8 mouse cellular contexts compared by ENCODE assay signal in genomic region chr14:105802529-105803280, GRCm38 (mm10).
DNase-seq lines count a peak whose midpoint lies in the region; ATAC-seq and TF ChIP-seq lines count a peak whose summit lies in the region.

No protein-coding gene starts in this region.

- peak; percentile 14; the same call in 1 of the 2 replicates for TF ChIP-seq POLR2A in lung, adult 2 months (IDR thresholded peaks at IDR 0.05; ENCODE audit: borderline replicate concordance, extremely low read depth, low read depth, low read length)

- no peaks in the 10 kb centered on the region for H3K36me3 ChIP-seq in forebrain, embryonic 13.5 days (ENCODE audit: poor library complexity, severe bottlenecking)
- no peaks in the 10 kb centered on the region for H3K36me3 ChIP-seq in neural tube, embryonic 15.5 days

- H3K27me3 ChIP-seq in forebrain, embryonic 13.5 days = no peaks in the 10 kb centered on the region
- H3K27me3 ChIP-seq in neural tube, embryonic 15.5 days (replicated peaks) = no peaks in the 10 kb centered on the region

- no peaks in the 10 kb centered on the region for H3K9me3 ChIP-seq in forebrain, embryonic 13.5 days (replicated peaks)
- no peaks in the 10 kb centered on the region for H3K9me3 ChIP-seq in neural tube, embryonic 15.5 days (replicated peaks)

- intact Hi-C loops in left cerebral cortex, postnatal 36 days (cut with DNase I) = no loop called here

- TF ChIP-seq CTCF in lung, adult 2 months (IDR thresholded peaks at IDR 0.05; ENCODE audit: insufficient read depth, low read length) = no peak

- H3K4me2 ChIP-seq in forebrain, embryonic 13.5 days = peak overlapping the region; percentile 30; the same call in 1 of the 2 replicates
- peak overlapping the region; percentile 53 for H3K4me2 ChIP-seq in neural tube, embryonic 15.5 days

- peak; percentile 38 for DNase-seq in Muller cell, postnatal 12 days (ENCODE audit: inconsistent ontology term)
- peak; percentile 68 for DNase-seq in kidney, adult 18-20 months
- peak; percentile 60 for DNase-seq in lung, adult 2 months
- no peak for DNase-seq in left cerebral cortex, postnatal 36 days (ENCODE audit: low spot score in 2 of 2)
- no peak for DNase-seq in adrenal gland, postnatal 25 days
- DNase-seq in gastrocnemius, postnatal 4 days (ENCODE audit: low spot score in 2 of 2) = no peak

- 0 out of 2 replicates have a peak overlapping the region, but pooled peaks have one; percentile 21 for H3K9ac ChIP-seq in forebrain, embryonic 13.5 days
- H3K9ac ChIP-seq in neural tube, embryonic 15.5 days (replicated peaks) = no peak overlapping the region

- 20% methylated on average over 18 of the region's 18 CpGs for WGBS in forebrain, embryonic 13.5 days
- 15% methylated on average over 18 of the region's 18 CpGs for WGBS in lung, adult 2 months
- WGBS in neural tube, embryonic 15.5 days = 15% methylated on average over 18 of the region's 18 CpGs

- ATAC-seq in forebrain, embryonic 13.5 days = no peak
- no peak for ATAC-seq in neural tube, embryonic 15.5 days (ENCODE audit: low FRiP score)

- H3K27ac ChIP-seq in forebrain, embryonic 13.5 days = no peak overlapping the region
- no peak overlapping the region for H3K27ac ChIP-seq in neural tube, embryonic 15.5 days (replicated peaks)

- no peak overlapping the region for H3K4me3 ChIP-seq in forebrain, embryonic 13.5 days
- H3K4me3 ChIP-seq in lung, adult 2 months (replicated peaks; ENCODE audit: extremely low read depth, low read depth, low read length) = no peak overlapping the region
- H3K4me3 ChIP-seq in neural tube, embryonic 15.5 days (replicated peaks) = peak overlapping the region; percentile 23

- peaks cover 10% of the 10 kb centered on the region for H3K4me1 ChIP-seq in forebrain, embryonic 13.5 days
- H3K4me1 ChIP-seq in lung, adult 2 months (ENCODE audit: control insufficient read depth, insufficient read depth, low read length) = no peaks in the 10 kb centered on the region
- H3K4me1 ChIP-seq in neural tube, embryonic 15.5 days = peaks cover 6% of the 10 kb centered on the region

Comparison
In these comparisons a context has a peak if more than half of its experiments do, and no peak if none do; other contexts are left out.
1. DNase-seq: peak in Muller cell, postnatal 12 days (single experiment), kidney, adult 18-20 months (single experiment) and lung, adult 2 months (single experiment); none in left cerebral cortex, postnatal 36 days (0 of 2), adrenal gland, postnatal 25 days (single experiment) and gastrocnemius, postnatal 4 days (0 of 2).